Mouse (Mus musculus) embryonic facial prominence, embryonic 11.5 days (tissue): ENCODE data around the gene Adam1a. TPM values are rescaled to one million over a fixed set of nuclear protein-coding genes. Genes with fewer than 3 reads are reported as not detected.
"Not testable (repeated sequence)": the region's sequence is repeated elsewhere in the genome, so short reads cannot be mapped to it uniquely, and the experiment has no call there.

Source experiments
- ATAC-seq: fragments of 200-750 bp; cut with Nextera tagmentation; replicated peaks from 2 replicates; pipeline ENCODE4 v1.8.0; 2017; ENCODE audit warnings: low read depth; ENCODE audit not compliant: insufficient number of reproducible peaks, low FRiP score, low TSS enrichment
- DNase-seq: peaks from one replicate; pipeline ENCODE4 v3.0.0-alpha.2; 2015; ENCODE audit warnings: low spot score
- H3K27ac ChIP-seq: fragments of 300-500 bp; sonication (generic); replicated peaks from 2 replicates; pipeline ENCODE4 v1.5.1; 2014; ENCODE audit warnings: mild to moderate bottlenecking, low read depth, low read length, control low read depth
- H3K27me3 ChIP-seq: fragments of 300-500 bp; sonication (generic); 2 replicates; pipeline ENCODE4 v1.6.1; 2014; ENCODE audit warnings: mild to moderate bottlenecking, low read length, moderate library complexity, mixed read lengths; ENCODE audit not compliant: control insufficient read depth, insufficient read depth
- H3K36me3 ChIP-seq: fragments of 300-500 bp; sonication (generic); replicated peaks from 2 replicates; pipeline ENCODE4 v1.6.1; 2014; ENCODE audit warnings: low read depth, mild to moderate bottlenecking, low read length, moderate library complexity, mixed read lengths; ENCODE audit not compliant: control insufficient read depth, insufficient read depth
- H3K4me1 ChIP-seq: fragments of 300-500 bp; sonication (generic); 2 replicates; pipeline ENCODE4 v1.6.1; 2014; ENCODE audit warnings: low read length, mixed read lengths; ENCODE audit not compliant: control insufficient read depth, insufficient read depth
- H3K4me2 ChIP-seq: fragments of 300-500 bp; sonication (generic); 2 replicates; pipeline ENCODE4 v1.6.1; 2014; ENCODE audit warnings: low read depth, mild to moderate bottlenecking, control low read depth, low read length, moderate library complexity
- H3K4me3 ChIP-seq: fragments of 300-500 bp; sonication (generic); 2 replicates; pipeline ENCODE4 v1.5.1; 2014; ENCODE audit warnings: low read depth, low read length, control low read depth
- H3K9ac ChIP-seq: fragments of 300-500 bp; sonication (generic); replicated peaks from 2 replicates; pipeline ENCODE4 v1.6.1; 2014; ENCODE audit warnings: mild to moderate bottlenecking, control low read depth, low read length
- H3K9me3 ChIP-seq: fragments of 300-500 bp; sonication (generic); replicated peaks from 2 replicates; pipeline ENCODE4 v1.6.1; 2016; ENCODE audit warnings: mild to moderate bottlenecking, low read length, inconsistent platforms, mixed read lengths; ENCODE audit not compliant: control insufficient read depth
- WGBS: fragments of 180-500 bp; shearing (Covaris S2); extraction: QIAGEN DNeasy Blood & Tissue Kit; methylation state at CpG from one replicate; pipeline ENCODE4 v1.1.7; 2014; 5-methylcytosine and 5-hydroxymethylcytosine counted together
- polyA plus RNA-seq: library from polyadenylated mRNA; unstranded; fragments of >200 nt; fragmentation: Nextera tagmentation; extraction: Ambion mirVana; gene quantifications from 2 replicates; pipeline ENCODE4 v1.2.1, GENCODE M21; 2014

Adam1a gene
- polyA plus RNA-seq, 1 experiment from 2014 or later, result 1.5 TPM

DNA sequence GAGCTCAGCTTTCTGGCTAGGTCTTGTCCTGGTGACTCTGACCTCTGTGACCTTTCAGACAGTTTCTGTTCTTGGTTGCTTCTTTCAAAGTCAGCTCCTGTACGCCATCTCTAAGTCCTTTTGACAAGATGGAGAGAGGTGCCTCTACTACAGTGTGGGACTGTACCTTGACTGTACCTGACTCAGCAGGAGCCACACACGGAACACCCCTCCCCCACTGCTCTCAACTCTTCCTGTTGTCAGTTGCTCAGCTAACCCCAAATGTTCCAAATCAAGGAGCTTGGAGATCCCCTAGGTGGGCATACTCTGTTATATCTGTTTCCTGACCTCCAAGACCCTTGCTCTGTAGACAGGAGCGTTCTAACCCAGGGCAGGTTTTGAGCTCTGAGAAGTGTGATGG, 42.1 kb downstream of the Adam1a start, which contains the start of gene Adam1b:
Adam1b (minus strand) TSS at position 205 of the 400 bp plus-strand sequence.
- H3K4me1 ChIP-seq, result no peaks in the 10 kb centered on the region
- H3K9ac ChIP-seq, result no peak within 1 kb of the TSS
- no peak within 1 kb of the TSS for H3K4me3 ChIP-seq
- H3K4me2 ChIP-seq, result no peak within 1 kb of the TSS
- WGBS, result 81% methylated on average over 3 of the region's 3 CpGs
- no peaks in the 10 kb centered on the region for H3K27me3 ChIP-seq
- ATAC-seq (no peak), DNase-seq (no peak)
- H3K9me3 ChIP-seq, result no peaks in the 10 kb centered on the region
- H3K36me3 ChIP-seq, result no peaks in the 10 kb centered on the region
- no peak within 1 kb of the TSS for H3K27ac ChIP-seq

DNA sequence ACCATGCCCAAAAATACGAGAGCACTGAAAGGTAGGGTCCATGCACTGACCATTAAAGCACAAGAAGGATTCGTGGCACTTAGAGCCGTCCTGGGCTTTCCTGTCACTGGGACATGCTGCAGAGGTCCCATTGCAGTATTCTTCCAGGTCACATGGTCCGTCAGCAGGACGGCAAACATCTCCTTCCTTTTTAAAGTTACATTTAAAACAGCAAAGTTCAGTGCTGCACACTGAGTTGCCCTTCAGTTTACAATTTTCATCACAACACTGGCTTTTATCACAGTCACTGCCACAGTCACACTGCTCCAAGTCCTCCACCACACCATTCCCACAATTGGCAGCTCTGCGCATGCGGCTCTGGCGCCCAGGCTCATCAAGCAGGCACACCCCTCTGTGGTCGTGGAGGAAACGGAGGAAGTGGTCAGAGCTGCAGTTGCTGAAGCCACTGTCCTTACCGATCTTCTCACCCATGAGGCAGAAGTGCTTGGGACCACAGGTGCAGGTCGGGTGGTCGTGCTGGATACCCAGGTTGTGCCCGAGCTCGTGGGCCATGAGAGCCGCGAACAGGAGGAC, 43.8 kb downstream of the Adam1a start:
- 82% methylated on average over 10 of the region's 17 CpGs for WGBS

DNA sequence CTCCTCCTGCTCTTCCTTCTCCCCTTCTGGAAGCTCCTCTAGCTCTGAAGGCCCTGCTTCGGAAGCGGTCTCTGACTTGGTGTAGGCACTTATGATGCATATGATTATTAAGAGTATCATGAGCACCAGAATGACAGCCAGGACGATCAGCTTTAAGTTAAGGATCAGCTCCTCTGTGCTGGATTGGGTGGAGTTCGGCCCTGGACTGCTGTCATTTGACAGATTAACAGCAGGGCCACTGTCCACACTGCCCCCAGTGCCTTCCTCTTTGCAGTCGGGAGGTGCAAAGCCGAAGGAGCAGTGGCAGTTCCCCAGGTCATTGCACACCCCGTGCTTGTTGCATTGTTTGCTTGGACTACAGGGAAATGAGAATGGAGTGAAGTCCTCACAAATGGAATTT, 44.6 kb downstream of the Adam1a start:
- H3K9me3 ChIP-seq, result no peaks in the 10 kb centered on the region
- H3K4me2 ChIP-seq, result no peak overlapping the region
- H3K36me3 ChIP-seq, result no peaks in the 10 kb centered on the region
- H3K4me1 ChIP-seq, result no peaks in the 10 kb centered on the region
- H3K4me3 ChIP-seq, result no peak overlapping the region
- no peak overlapping the region for H3K27ac ChIP-seq
- ATAC-seq (no peak), DNase-seq (no peak)
- 71% methylated on average over 7 of the region's 7 CpGs for WGBS
- no peak overlapping the region for H3K9ac ChIP-seq
- H3K27me3 ChIP-seq, result no peaks in the 10 kb centered on the region

More for the DNA sequence above, 43.8 kb downstream of the Adam1a start:
- H3K36me3 ChIP-seq, DNase-seq, H3K27ac ChIP-seq, H3K4me1 ChIP-seq, H3K9ac ChIP-seq, H3K4me2 ChIP-seq, ATAC-seq, H3K27me3 ChIP-seq, H3K4me3 ChIP-seq, H3K9me3 ChIP-seq: not testable (repeated sequence)

DNA sequence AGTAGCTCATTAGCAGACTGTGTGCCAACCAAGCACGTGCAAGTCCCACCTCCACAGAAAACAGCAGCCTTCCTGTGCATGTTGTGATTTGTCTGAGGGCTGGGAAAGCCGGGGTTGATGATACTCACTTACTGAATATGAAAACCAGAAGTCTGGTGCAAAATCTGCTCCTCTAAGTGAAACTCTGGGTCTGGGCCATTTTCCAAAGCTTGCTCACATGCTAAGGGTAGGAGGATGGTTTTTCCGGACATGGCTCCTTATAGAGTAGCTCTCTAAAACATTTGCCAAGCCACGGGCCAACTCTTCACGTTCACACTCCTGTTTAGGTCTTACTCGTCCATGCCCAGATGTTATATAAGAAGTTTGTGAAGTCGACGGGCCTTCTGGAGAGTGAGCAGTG, 52.0 kb downstream of the Adam1a start:
- Histone ChIP-seq H3K4me3 (no peak overlapping the region), H3K4me1 (no peaks in the 10 kb centered on the region), H3K27ac (no peak overlapping the region), H3K9me3 (no peaks in the 10 kb centered on the region), H3K27me3 (no peaks in the 10 kb centered on the region), H3K9ac (no peak overlapping the region), H3K4me2 (no peak overlapping the region), H3K36me3 (no peaks in the 10 kb centered on the region)
- no peak for ATAC-seq
- 66% methylated on average over 8 of the region's 8 CpGs for WGBS
- DNase-seq, result no peak

DNA sequence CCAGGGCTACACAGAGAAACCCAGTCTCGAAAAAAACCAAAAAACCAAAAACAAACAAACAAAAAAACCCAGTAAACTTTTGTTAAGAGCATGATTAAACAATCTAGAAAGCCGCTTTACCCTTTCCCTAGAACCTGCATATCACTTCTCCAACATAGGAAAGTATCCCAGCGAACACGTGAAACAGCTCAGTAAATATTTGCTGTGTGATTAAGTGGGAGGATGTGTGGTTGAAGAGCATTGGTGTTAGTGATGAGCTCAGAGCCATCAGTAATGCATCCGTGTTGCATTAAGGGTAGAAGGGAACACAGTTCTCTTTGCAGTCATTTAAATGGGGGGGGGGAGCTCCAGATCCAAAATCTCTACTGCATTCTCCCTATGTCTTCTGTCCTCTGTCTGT, 60.5 kb downstream of the Adam1a start:
- 79% methylated on average over 5 of the region's 5 CpGs for WGBS
- Histone ChIP-seq H3K4me3 (no peak overlapping the region), H3K27ac (no peak overlapping the region), H3K9me3 (no peaks in the 10 kb centered on the region), H3K4me2 (no peak overlapping the region), H3K4me1 (no peaks in the 10 kb centered on the region), H3K9ac (no peak overlapping the region), H3K27me3 (no peaks in the 10 kb centered on the region), H3K36me3 (no peaks in the 10 kb centered on the region)
- DNase-seq, result no peak
- no peak for ATAC-seq

DNA sequence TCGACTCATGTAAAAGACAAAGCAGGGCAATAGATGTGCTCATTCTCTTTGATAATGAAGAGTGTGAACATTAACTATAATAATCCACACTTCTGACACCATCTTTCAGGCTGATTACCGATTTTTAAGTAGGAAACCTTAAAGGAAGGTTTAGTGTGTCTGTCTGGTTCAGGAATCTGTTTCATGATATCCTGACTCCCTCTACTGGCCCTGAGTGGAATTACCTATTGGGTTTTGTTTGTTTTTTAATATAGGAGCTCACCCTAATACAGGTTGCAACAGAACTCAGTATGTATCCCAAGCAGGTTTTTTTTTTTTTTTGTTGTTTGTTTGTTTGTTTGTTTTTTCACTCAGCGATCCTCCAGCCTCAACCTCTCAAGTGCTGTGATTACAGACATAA, 67.6 kb downstream of the Adam1a start:
- ATAC-seq (no peak), DNase-seq (peak; percentile 86)
- Histone ChIP-seq H3K27ac (no peak overlapping the region), H3K27me3 (no peaks in the 10 kb centered on the region), H3K4me2 (no peak overlapping the region), H3K9me3 (no peaks in the 10 kb centered on the region), H3K36me3 (no peaks in the 10 kb centered on the region), H3K9ac (no peak overlapping the region), H3K4me1 (no peaks in the 10 kb centered on the region), H3K4me3 (no peak overlapping the region)
- 39% methylated on average over 3 of the region's 3 CpGs for WGBS

DNA sequence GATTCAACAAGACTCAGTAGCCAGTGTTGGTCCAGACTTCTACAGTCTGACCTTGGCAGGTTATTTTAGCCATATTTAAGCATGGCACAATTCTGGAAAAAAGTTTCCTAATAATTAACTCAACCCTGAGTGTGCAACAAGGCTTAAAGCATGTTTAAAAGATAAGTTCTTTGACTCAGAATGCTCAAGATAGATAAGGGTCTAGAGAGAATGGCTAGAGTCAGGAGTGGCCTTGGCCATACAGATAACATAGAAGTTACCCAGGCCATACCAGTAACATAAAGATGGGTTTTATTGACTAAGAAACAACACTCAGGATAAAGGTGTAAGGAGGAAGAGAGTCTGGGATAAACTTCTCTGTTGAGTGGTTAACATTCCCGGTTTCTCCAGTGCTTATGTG, 69.2 kb downstream of the Adam1a start:
- H3K36me3 ChIP-seq, result no peaks in the 10 kb centered on the region
- DNase-seq (no peak), ATAC-seq (no peak)
- H3K27ac ChIP-seq, result no peak overlapping the region
- no peaks in the 10 kb centered on the region for H3K9me3 ChIP-seq
- no peaks in the 10 kb centered on the region for H3K4me1 ChIP-seq
- no peaks in the 10 kb centered on the region for H3K27me3 ChIP-seq
- 88% methylated on average over 1 of the region's 1 CpGs for WGBS
- H3K9ac ChIP-seq, result no peak overlapping the region
- H3K4me2 ChIP-seq, result no peak overlapping the region
- no peak overlapping the region for H3K4me3 ChIP-seq

DNA sequence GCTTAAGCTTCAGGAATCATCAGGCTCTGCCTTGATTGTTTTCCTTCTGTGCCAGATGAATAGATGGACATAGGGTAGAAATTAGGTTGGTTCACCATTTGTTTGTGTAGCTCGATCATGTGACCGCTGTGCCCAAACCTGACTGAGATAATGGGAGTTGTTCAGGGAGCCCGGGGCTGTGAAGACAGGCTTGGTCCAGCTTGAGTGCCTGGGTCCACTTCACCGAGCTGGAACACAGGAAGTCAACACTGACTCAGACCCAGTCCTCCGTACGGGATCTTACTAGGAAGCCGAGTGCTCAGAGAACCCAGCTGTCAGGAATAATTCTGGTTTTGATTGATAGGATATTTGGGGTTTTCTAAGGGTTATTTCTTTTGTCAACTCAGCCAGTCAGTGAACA, 70.7 kb downstream of the Adam1a start:
- Histone ChIP-seq H3K4me1 (no peaks in the 10 kb centered on the region), H3K9me3 (no peaks in the 10 kb centered on the region), H3K27me3 (no peaks in the 10 kb centered on the region), H3K27ac (no peak overlapping the region), H3K4me2 (no peak overlapping the region), H3K36me3 (no peaks in the 10 kb centered on the region), H3K4me3 (no peak overlapping the region), H3K9ac (no peak overlapping the region)
- ATAC-seq, result no peak
- WGBS, result 64% methylated on average over 7 of the region's 7 CpGs
- DNase-seq, result no peak
